Mouse (Mus musculus) adrenal gland, postnatal 25 days (tissue): Measurements from ENCODE around the gene Ikzf1. TPM values are rescaled to one million over a fixed set of nuclear protein-coding genes. Genes with fewer than 3 reads are reported as not detected.

Experiments used
- DNase-seq: peaks from one replicate; pipeline ENCODE4 v3.0.0; 2021; ENCODE audit warnings: mixed read lengths
- total RNA-seq: library from RNA; stranded (reverse); gene quantifications from 2 replicates; pipeline ENCODE4 v1.2.3, GENCODE M21; 2021

The Ikzf1 gene
- total RNA-seq, 1 experiment from 2014 or later, result 0.97 TPM

DNA sequence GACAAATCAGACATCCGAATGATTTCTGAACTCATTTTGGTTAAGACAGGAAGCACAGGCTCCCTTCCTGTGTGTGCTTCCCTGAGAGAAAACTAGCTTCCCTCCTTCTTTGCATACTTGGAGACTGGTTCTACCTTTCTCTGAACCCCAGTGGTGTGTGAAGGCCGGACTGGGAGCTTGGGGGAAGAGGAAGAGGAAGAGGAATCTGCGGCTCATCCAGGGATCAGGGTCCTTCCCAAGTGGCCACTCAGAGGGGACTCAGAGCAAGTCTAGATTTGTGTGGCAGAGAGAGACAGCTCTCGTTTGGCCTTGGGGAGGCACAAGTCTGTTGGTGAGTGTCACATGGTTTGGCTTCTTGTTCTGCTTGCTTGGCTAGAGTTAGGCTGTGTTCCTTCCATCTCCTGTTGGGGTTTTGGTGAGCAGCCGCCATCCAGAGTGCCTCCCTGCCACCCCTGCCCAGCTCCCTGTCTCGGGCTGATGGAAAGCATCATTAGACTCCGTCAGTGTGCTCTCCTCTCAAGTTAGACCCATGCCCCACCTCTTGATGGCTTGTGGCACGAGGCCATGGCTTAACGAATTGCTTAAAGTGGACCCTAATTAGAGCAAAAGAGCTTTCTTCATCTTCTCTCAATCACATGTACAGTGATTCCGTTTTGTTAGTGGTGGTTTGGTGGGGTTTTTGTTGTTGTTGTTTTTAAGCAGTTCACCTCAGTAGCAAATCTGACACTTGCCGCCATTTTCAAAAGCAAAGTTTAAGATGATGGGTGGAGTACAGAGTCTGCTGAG is 5.4 kb downstream of the Ikzf1 start:
- DNase-seq, result no peak

GRCm38 (mm10) chr11:11690845-11691196 is 6.0 kb downstream of the Ikzf1 start:
- DNase-seq, result no peak

- no peak for DNase-seq
These were observed 6.7 kb downstream of the Ikzf1 start for GRCm38 (mm10) chr11:11691324-11692058.

DNA sequence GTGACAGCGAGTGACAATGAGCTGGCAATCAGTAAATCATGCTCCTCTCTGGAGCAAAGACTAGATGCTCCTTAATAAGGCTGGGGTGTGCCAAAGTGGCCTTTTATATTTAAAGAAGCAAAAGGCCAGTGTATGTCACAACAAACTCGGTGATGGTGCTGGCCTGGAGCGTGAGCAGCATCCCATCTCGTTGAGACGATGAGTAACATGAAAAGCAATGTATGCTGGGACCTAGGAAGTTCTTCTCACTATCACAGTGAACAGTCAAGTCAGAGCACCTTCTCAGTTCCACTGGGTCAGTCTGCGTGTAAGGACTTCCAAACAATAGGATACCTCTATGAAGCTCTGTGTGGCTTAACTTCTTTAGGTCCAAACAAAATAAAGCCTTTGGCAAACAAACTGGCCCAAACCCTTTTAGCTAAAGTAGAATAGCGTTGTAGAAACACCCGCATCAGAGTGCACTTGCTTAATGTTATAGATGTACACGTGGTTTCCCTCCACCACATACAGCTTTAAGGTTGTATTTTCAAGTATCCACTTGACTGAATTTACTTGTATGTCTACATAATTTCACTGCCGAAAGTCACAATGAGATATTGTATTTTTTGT is 7.9 kb downstream of the Ikzf1 start:
- DNase-seq, result no peak

GRCm38 (mm10) chr11:11693446-11693845 is 8.6 kb downstream of the Ikzf1 start:
- DNase-seq, result no peak

GRCm38 (mm10) chr11:11694072-11694471 is 9.3 kb downstream of the Ikzf1 start:
- DNase-seq, result no peak

GRCm38 (mm10) chr11:11694472-11695177 is 9.8 kb downstream of the Ikzf1 start:
- DNase-seq, result no peak

- no peak for DNase-seq
These were observed 10.5 kb downstream of the Ikzf1 start for GRCm38 (mm10) chr11:11695211-11695887.

DNA sequence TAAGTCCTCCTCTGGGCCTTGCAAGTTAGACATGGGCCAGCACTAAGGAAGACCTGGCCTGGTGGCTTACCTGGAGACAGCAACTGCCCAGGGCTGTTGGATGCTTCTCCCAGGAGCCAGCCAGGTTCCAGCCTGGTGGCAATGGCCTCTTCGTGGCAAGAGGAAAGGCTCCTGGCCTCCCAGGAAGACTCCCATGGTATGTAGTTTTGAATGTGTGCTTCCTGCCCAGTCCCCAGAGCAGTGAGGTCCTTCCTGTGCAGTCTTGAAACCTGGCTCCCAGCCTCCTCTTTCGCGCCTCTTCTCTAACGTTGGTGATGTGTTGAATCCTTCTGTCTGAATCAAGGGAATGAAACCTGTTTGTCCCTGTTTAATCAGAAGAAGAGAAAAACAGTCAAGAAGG is 11.1 kb downstream of the Ikzf1 start:
- DNase-seq, result no peak

- no peak for DNase-seq
These were observed 12.0 kb downstream of the Ikzf1 start for GRCm38 (mm10) chr11:11696814-11697213.

DNA sequence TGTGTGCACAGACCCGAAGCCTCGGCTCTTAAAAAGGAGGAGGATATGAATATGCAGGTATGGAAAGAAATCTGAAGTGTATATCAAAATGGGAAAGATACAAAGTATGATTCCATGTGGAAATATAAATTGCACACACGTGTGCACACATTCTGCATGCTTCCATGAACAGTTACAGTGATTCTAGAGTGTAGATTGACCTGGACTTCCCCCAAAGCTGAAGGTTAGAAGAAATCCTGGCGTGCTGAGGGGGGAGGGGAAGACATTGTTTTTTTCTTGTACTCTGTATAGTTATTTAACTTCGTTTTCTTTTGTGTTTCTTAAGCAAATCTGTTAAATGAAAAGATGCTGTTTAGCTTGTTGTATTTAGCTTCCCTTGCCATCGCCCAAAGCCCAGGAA is 16.6 kb downstream of the Ikzf1 start:
- DNase-seq, result no peak

DNA sequence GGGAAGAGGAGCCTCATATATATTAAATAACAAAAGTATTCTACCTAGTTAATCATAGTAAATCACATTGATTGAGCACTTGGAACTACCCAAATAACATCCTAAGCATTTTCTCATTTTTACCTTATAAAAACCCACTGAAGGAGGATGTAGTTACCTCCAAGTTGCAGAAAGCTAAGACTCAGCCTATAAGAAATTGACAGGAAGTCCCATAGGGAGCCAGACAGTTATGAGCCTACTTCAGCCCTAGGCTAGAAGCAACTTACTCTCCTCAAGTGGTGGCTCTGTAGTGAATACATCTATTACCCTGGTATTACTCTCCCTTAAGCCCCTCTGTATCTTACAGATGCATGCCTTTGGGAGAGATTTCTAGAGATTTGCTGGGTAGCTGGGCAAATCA is 19.0 kb downstream of the Ikzf1 start:
- DNase-seq, result no peak

GRCm38 (mm10) chr11:11708154-11708719 is 23.4 kb downstream of the Ikzf1 start:
- no peak for DNase-seq

GRCm38 (mm10) chr11:11709311-11709710 is 24.5 kb downstream of the Ikzf1 start:
- DNase-seq, result no peak

DNA sequence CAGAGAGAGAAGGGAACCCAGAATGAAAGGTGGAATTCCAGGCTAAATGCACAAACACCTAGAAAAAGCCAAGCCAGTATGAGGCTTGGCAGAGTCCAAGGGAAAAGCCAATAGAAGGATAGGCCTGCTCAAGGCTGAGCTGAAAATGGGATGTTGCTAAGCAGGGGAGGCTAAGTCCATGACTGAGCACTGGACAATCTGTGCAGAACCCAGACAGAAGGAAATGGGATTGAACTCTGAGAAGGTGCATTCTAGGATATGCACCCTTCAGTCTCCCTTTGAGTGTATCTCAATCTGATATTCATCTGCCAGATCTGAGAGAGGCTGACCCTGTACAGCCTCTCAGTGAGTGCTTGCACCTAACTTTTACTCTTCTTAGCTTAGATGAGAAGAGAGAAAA is 25.9 kb downstream of the Ikzf1 start:
- no peak for DNase-seq

GRCm38 (mm10) chr11:11711748-11712147 is 26.9 kb downstream of the Ikzf1 start:
- no peak for DNase-seq

- DNase-seq, result no peak
These were observed 29.9 kb downstream of the Ikzf1 start for GRCm38 (mm10) chr11:11714676-11715075.

DNA sequence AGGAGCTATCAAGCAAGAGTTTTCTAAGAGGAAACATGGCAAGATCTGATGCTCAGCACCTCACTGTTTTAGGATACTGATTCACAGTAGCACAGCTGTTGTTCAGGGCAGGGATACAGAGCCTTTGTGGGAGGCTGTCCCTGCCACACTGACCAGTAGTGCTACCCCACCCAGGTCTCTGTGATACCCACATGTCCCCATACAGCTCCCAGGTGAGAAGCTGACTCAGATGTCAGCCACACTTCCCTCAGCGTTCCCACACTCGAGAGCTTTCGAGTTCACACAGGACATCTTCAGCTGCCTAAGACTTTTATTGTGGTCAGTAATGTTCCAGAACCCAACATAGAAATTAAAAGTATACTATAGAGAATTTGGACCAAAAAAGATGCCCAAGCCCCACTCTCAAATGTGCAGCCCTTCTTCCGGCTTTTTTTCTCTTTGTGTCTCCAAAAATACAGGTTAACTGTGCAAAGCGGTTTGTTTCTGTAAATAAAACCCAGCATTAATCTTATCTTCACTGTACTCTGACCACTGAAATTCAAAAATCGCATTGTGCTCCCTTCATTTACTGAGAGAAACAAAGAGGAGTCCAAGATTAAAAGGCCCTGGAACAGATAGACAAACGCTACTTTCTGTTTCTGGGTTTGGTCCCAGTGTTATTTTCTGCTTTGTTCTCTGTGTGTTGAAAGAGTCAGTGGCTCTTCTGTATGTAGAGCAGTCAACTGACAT is 31.3 kb downstream of the Ikzf1 start:
- no peak for DNase-seq

DNA sequence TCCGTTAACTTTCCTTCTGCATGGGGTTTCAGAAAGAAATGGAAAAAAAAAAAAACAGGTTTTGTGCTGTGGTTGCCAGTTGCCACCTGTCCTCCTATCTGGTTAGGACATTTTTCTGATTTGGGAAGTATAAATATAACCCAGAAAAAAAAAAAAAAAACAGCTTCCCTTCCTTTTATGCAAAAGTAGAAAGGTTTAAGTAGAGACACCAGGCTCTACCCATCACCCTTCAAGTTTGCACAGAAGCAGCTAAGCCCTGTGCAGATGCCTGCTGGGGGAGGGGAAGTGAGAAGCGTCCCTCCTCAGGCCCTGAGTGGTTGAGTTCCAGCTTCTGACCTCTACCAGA is 31.9 kb downstream of the Ikzf1 start:
- no peak for DNase-seq

DNA sequence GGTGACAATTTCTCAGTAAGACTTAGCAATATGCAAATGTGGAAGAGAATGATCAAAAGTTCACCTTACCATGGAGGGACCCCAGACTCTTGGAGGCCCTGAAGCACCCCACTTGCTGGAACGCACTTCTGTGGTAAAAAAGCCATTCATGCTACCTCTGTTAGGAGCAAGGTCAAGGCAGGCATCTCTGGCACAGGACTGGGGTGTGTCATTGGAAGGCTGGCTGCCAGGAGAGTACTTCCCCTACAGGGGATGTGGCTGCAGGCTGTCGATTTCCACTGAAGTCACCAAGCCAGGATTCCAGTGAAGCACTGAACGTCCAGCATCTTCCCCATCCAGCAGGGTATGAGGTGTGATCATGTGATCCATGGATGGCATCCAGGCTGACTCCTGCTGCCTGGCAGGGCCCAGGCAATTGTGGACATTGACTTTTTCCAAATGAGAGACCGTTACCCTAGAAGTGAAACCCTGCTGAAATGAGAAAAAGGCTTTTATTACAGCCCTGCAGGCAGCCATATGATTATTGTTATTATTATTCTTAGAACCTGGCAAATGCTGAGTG is 32.9 kb downstream of the Ikzf1 start:
- DNase-seq, result no peak

GRCm38 (mm10) chr11:11719748-11720147 is 34.9 kb downstream of the Ikzf1 start:
- DNase-seq, result no peak
